Mouse (Mus musculus): ENCODE measurements around the gene Tet1.

- TF ChIP-seq ELF1 (IDR thresholded peaks at IDR 0.05; ENCODE audit: low read depth, low read length) (no peak), CTCF (IDR thresholded peaks at IDR 0.05 in 2 of 3, conservative IDR thresholded peaks at IDR 0.05 in 1 of 3; ENCODE audit: control insufficient read depth in 1 of 3, insufficient read depth in 1 of 3, low read depth in 2 of 3, low read length in 3 of 3, poor library complexity in 1 of 3, severe bottlenecking in 1 of 3) (no peak), TAL1 (IDR thresholded peaks at IDR 0.05; ENCODE audit: low read length) (no peak), USF1 (IDR thresholded peaks at IDR 0.05; ENCODE audit: low read depth, low read length) (no peak), EP300 (IDR thresholded peaks at IDR 0.05; ENCODE audit: low read depth in 1 of 2, low read length in 2 of 2) (no peak), ZC3H11A (IDR thresholded peaks at IDR 0.05; ENCODE audit: low read depth, low read length) (no peak), TBP (IDR thresholded peaks at IDR 0.05; ENCODE audit: low read depth, low read length) (no peak), ZKSCAN1 (IDR thresholded peaks at IDR 0.05; ENCODE audit: low read depth, low read length) (no peak), SMC3 (IDR thresholded peaks at IDR 0.05; ENCODE audit: low read depth, low read length) (no peak), NRF1 (IDR thresholded peaks at IDR 0.05; ENCODE audit: insufficient read depth, low read depth, low read length, poor library complexity, severe bottlenecking) (no peak), MAFK (IDR thresholded peaks at IDR 0.05; ENCODE audit: borderline replicate concordance, low read depth, low read length) (no peak)
Measured at GRCm38 (mm10) chr10:62848783-62849182, 60.0 kb downstream of the Tet1 start.
